Mouse (Mus musculus) MEL (cell line): ENCODE results near the gene Nfat5. TPM values are rescaled to one million over a fixed set of nuclear protein-coding genes. Genes with fewer than 3 reads are reported as not detected.

Source experiments
- DNase-seq: peaks from one replicate; pipeline ENCODE4 v3.0.0; 2011; ENCODE audit warnings: low read depth, low spot score
- H3K27ac ChIP-seq: 2 replicates; pipeline ENCODE4 v1.5.1; 2012; ENCODE audit warnings: low read depth, mild to moderate bottlenecking, control low read depth, low read length, moderate library complexity; ENCODE audit not compliant: control insufficient read depth
- H3K27me3 ChIP-seq, 2 experiments: fragments of 150-350 bp in 1 of 2; sonication (generic) in 1 of 2; 2 replicates each; pipeline ENCODE4 v1.6.1; 2012; ENCODE audit warnings: low read length in 2 of 2, mild to moderate bottlenecking in 2 of 2, improper control_type of control experiment in 1 of 2, moderate library complexity in 1 of 2; ENCODE audit not compliant: insufficient read depth in 2 of 2, control insufficient read depth in 1 of 2
- H3K36me3 ChIP-seq, 2 experiments: 2 replicates each; pipeline ENCODE4 v1.6.1; 2012 to 2014; ENCODE audit warnings: low read length in 2 of 2, improper control_type of control experiment in 1 of 2, inconsistent platforms in 1 of 2, mild to moderate bottlenecking in 1 of 2; ENCODE audit not compliant: insufficient read depth in 2 of 2, control insufficient read depth in 1 of 2
- H3K4me1 ChIP-seq, 2 experiments: fragments of 150-350 bp in 1 of 2; sonication (generic) in 1 of 2; 2 replicates each; pipeline ENCODE4 v1.6.1; 2012; ENCODE audit warnings: low read length in 2 of 2, improper control_type of control experiment in 1 of 2, mild to moderate bottlenecking in 1 of 2; ENCODE audit not compliant: insufficient read depth in 2 of 2, control insufficient read depth in 1 of 2
- H3K4me3 ChIP-seq, 2 experiments: fragments of 150-350 bp in 1 of 2; sonication (generic) in 1 of 2; 2 replicates each; pipeline ENCODE4 v1.5.1; 2012; ENCODE audit warnings: low read depth in 2 of 2, low read length in 2 of 2, mild to moderate bottlenecking in 2 of 2, moderate library complexity in 2 of 2, control low read depth in 1 of 2, improper control_type of control experiment in 1 of 2; ENCODE audit not compliant: control insufficient read depth in 1 of 2, insufficient read depth in 1 of 2
- H3K79me2 ChIP-seq: 2 replicates; pipeline ENCODE4 v1.6.1; 2012; ENCODE audit warnings: mild to moderate bottlenecking, low read length, moderate library complexity; ENCODE audit not compliant: control insufficient read depth, poor library complexity, insufficient read depth
- H3K9ac ChIP-seq: 2 replicates; pipeline ENCODE4 v1.6.1; 2012; ENCODE audit warnings: low read depth, mild to moderate bottlenecking, control low read depth, low read length, moderate library complexity; ENCODE audit not compliant: control insufficient read depth, poor library complexity, severe bottlenecking
- H3K9me3 ChIP-seq: fragments of 150-350 bp; sonication (generic); replicated peaks from 2 replicates; pipeline ENCODE4 v1.6.1; 2012; ENCODE audit warnings: mild to moderate bottlenecking, low read length, improper control_type of control experiment, moderate library complexity; ENCODE audit not compliant: insufficient read depth
- CHD1 ChIP-seq: IDR thresholded peaks from 2 replicates; pipeline ENCODE4 v1.6.1; 2012; ENCODE audit warnings: low read depth, mild to moderate bottlenecking, inconsistent platforms, low read length, improper control_type of control experiment
- CHD2 ChIP-seq: IDR thresholded peaks from 2 replicates; pipeline ENCODE4 v1.6.1; 2011; ENCODE audit warnings: low read length, improper control_type of control experiment
- E2F4 ChIP-seq: IDR thresholded peaks from 2 replicates; pipeline ENCODE4 v1.6.1; 2011; ENCODE audit warnings: low read depth, low read length, improper control_type of control experiment, borderline replicate concordance
- ELF1 ChIP-seq: IDR thresholded peaks from 2 replicates; pipeline ENCODE4 v1.6.1; 2014; ENCODE audit warnings: low read depth, mild to moderate bottlenecking, inconsistent platforms, low read length, improper control_type of control experiment, moderate library complexity
- EP300 ChIP-seq, 2 experiments: IDR thresholded peaks; 2 replicates each; pipeline ENCODE4 v1.6.1; 2011; ENCODE audit warnings: improper control_type of control experiment in 2 of 2, low read length in 2 of 2, low read depth in 1 of 2, mild to moderate bottlenecking in 1 of 2
- ETS1 ChIP-seq: IDR thresholded peaks from 2 replicates; pipeline ENCODE4 v1.6.1; 2012; ENCODE audit warnings: low read depth, mild to moderate bottlenecking, inconsistent platforms, low read length, improper control_type of control experiment, moderate library complexity
- JUND ChIP-seq: IDR thresholded peaks from 2 replicates; pipeline ENCODE4 v1.6.1; 2011; ENCODE audit warnings: low read depth, mild to moderate bottlenecking, improper control_type of control experiment, low read length
- KAT2A ChIP-seq: conservative IDR thresholded peaks from 2 replicates; pipeline ENCODE4 v1.6.1; 2012; ENCODE audit warnings: low read depth, low read length, improper control_type of control experiment, inconsistent platforms
- MAX ChIP-seq: IDR thresholded peaks from 2 replicates; pipeline ENCODE4 v1.6.1; 2011; ENCODE audit warnings: low read length, improper control_type of control experiment
- MAZ ChIP-seq: IDR thresholded peaks from 2 replicates; pipeline ENCODE4 v1.6.1; 2012; ENCODE audit warnings: low read depth, mild to moderate bottlenecking, inconsistent platforms, low read length, improper control_type of control experiment
- MYB ChIP-seq: IDR thresholded peaks from 2 replicates; pipeline ENCODE4 v1.6.1; 2011; ENCODE audit warnings: mild to moderate bottlenecking, low read depth, low read length, improper control_type of control experiment
- MYC ChIP-seq: IDR thresholded peaks from 2 replicates; pipeline ENCODE4 v1.6.1; 2011; ENCODE audit warnings: low read depth, mild to moderate bottlenecking, low read length, improper control_type of control experiment, moderate library complexity
- NELFE ChIP-seq: IDR thresholded peaks from 2 replicates; pipeline ENCODE4 v1.6.1; 2011; ENCODE audit warnings: low read depth, low read length, improper control_type of control experiment
- NRF1 ChIP-seq: IDR thresholded peaks from 2 replicates; pipeline ENCODE4 v1.6.1; 2014; ENCODE audit warnings: low read depth, mild to moderate bottlenecking, inconsistent platforms, low read length, improper control_type of control experiment, moderate library complexity; ENCODE audit not compliant: poor library complexity, insufficient read depth, severe bottlenecking
- POLR2A ChIP-seq, 2 experiments: IDR thresholded peaks; 2 replicates each; pipeline ENCODE4 v1.6.1; 2011 to 2012; ENCODE audit warnings: low read length in 2 of 2, mild to moderate bottlenecking in 2 of 2, control low read depth in 1 of 2, improper control_type of control experiment in 1 of 2, low read depth in 1 of 2, moderate library complexity in 1 of 2; ENCODE audit not compliant: control insufficient read depth in 1 of 2, insufficient read depth in 1 of 2, poor library complexity in 1 of 2
- RCOR1 ChIP-seq: IDR thresholded peaks from 2 replicates; pipeline ENCODE4 v1.6.1; 2012; ENCODE audit warnings: low read depth, mild to moderate bottlenecking, inconsistent platforms, low read length, improper control_type of control experiment
- SIN3A ChIP-seq: IDR thresholded peaks from 2 replicates; pipeline ENCODE4 v1.6.1; 2012; ENCODE audit warnings: low read length, improper control_type of control experiment, inconsistent platforms
- SMC3 ChIP-seq: IDR thresholded peaks from 2 replicates; pipeline ENCODE4 v1.6.1; 2011; ENCODE audit warnings: low read depth, low read length, improper control_type of control experiment
- TBP ChIP-seq: IDR thresholded peaks from 2 replicates; pipeline ENCODE4 v1.8.0; 2011; ENCODE audit warnings: low read depth, low read length, improper control_type of control experiment
- TCF12 ChIP-seq: IDR thresholded peaks from 2 replicates; pipeline ENCODE4 v1.6.1; 2014; ENCODE audit warnings: low read depth, mild to moderate bottlenecking, inconsistent platforms, low read length, improper control_type of control experiment, moderate library complexity
- UBTF ChIP-seq: IDR thresholded peaks from 2 replicates; pipeline ENCODE4 v1.6.1; 2012; ENCODE audit warnings: low read depth, mild to moderate bottlenecking, inconsistent platforms, low read length, improper control_type of control experiment, moderate library complexity, borderline replicate concordance; ENCODE audit not compliant: insufficient read depth
- USF1 ChIP-seq: IDR thresholded peaks from 2 replicates; pipeline ENCODE4 v1.6.1; 2014; ENCODE audit warnings: low read depth, mild to moderate bottlenecking, inconsistent platforms, low read length, improper control_type of control experiment, moderate library complexity
- USF2 ChIP-seq, 2 experiments: IDR thresholded peaks; 2 replicates each; pipeline ENCODE4 v1.6.1; 2011 to 2012; ENCODE audit warnings: improper control_type of control experiment in 2 of 2, low read length in 2 of 2, borderline replicate concordance in 1 of 2, inconsistent platforms in 1 of 2, low read depth in 1 of 2, mild to moderate bottlenecking in 1 of 2; ENCODE audit not compliant: insufficient read depth in 1 of 2
- ZC3H11A ChIP-seq: IDR thresholded peaks from 2 replicates; pipeline ENCODE4 v1.6.1; 2012; ENCODE audit warnings: low read depth, mild to moderate bottlenecking, inconsistent platforms, low read length, improper control_type of control experiment
- ZKSCAN1 ChIP-seq: IDR thresholded peaks from 2 replicates; pipeline ENCODE4 v1.6.1; 2012; ENCODE audit warnings: low read depth, mild to moderate bottlenecking, inconsistent platforms, low read length, improper control_type of control experiment, moderate library complexity
- ZMIZ1 ChIP-seq: IDR thresholded peaks from 2 replicates; pipeline ENCODE4 v1.6.1; 2012; ENCODE audit warnings: low read depth, mild to moderate bottlenecking, inconsistent platforms, low read length, improper control_type of control experiment, moderate library complexity
- polyA plus RNA-seq, 2 experiments: library from polyadenylated mRNA; stranded (reverse) in 1 of 2; unstranded in 1 of 2; fragments of >175 nt in 1 of 2; fragments of >200 nt in 1 of 2; gene quantifications; 2 replicates each; pipeline versions ENCODE4 v1.2.1 to v1.2.4; 2012; ENCODE audit warnings: low replicate concordance in 2 of 2, low read depth in 1 of 2; ENCODE audit not compliant: insufficient read length in 2 of 2, insufficient read depth in 1 of 2, missing spikeins in 1 of 2
- total RNA-seq: library from RNA; depleted of rRNA; stranded (reverse); fragments of 300-350 nt; gene quantifications from 2 replicates; pipeline ENCODE4 v1.2.3, GENCODE M21; 2012

Nfat5 gene
- total and polyA plus RNA-seq, 3 experiments, result 4.2 to 11.3 TPM; not detected in 1

DNA sequence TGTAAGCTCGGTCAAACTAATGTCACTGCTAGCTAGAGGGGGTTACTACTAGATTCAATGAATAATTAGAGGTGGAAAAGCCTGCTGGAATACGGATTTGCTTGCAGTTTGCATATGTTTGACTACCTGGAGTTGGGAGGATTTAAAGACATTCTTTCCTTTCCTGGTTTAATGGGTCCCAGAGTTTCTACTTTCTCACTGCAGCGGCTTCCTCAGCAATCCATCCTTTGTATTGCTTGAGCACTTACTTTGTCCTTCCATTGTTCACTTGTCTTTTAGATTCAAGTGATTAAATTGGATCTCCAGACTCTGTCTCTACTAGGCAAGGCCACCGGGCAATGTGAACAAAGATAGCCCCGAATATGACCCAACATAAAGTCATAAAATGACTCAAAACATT lies 5.7 kb upstream of the Nfat5 start:
- Histone ChIP-seq H3K4me1 (peaks cover 4 to 7% of the 10 kb centered on the region in 2 experiments; a peak in 2 of 4 replicates), H3K4me3 (no peak overlapping the region), H3K36me3 (peaks cover 0 to 7% of the 10 kb centered on the region in 2 experiments; a peak in 2 of 4 replicates), H3K27ac (no peak overlapping the region), H3K9me3 (no peaks in the 10 kb centered on the region), H3K79me2 (no peaks in the 10 kb centered on the region), H3K27me3 (no peaks in the 10 kb centered on the region), H3K9ac (no peak overlapping the region)
- DNase-seq, result no peak
- TF ChIP-seq USF1 (no peak), NELFE (no peak), ELF1 (no peak), TCF12 (no peak), E2F4 (no peak), MYB (no peak), TBP (no peak), POLR2A (IDR thresholded peaks at IDR 0.05; ENCODE audit: control insufficient read depth in 1 of 2, insufficient read depth in 1 of 2, low read depth in 1 of 2, low read length in 2 of 2, poor library complexity in 1 of 2) (no peak), ZKSCAN1 (no peak), MAX (no peak), CHD2 (no peak), RCOR1 (no peak), SMC3 (no peak), MAZ (no peak), UBTF (no peak), USF2 (IDR thresholded peaks at IDR 0.05; ENCODE audit: borderline replicate concordance in 1 of 2, insufficient read depth in 1 of 2, low read depth in 1 of 2, low read length in 2 of 2) (no peak), EP300 (IDR thresholded peaks at IDR 0.05; ENCODE audit: low read depth in 1 of 2, low read length in 2 of 2) (no peak), NRF1 (no peak), SIN3A (no peak)

DNA sequence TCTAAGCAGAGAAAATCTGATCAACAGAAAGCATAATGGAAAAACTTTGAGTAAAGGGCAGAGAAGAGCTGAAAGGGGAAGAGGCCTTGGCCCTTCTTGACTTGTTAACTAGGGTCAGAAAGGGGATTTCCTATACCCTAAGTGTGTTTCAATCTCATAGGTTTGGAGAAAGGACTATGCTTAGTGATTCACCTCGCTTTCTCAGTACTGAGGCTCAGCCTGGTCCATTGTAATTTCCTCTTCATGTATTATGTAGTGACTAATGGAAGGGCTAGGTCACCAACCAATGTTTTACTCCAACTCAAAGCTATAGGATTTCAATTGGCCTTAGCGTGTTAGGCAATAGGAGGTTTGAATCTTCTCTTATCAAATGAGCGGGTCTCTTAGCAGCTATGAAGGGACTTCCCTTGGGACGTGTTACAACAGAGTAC lies 2.1 kb upstream of the Nfat5 start:
- no peak for DNase-seq
- Histone ChIP-seq H3K79me2 (peaks cover 13% of the 10 kb centered on the region), H3K9ac (no peak overlapping the region), H3K9me3 (no peaks in the 10 kb centered on the region), H3K36me3 (peaks cover 0 to 14% of the 10 kb centered on the region in 2 experiments; a peak in 2 of 4 replicates), H3K27me3 (no peaks in the 10 kb centered on the region), H3K27ac (no peak overlapping the region), H3K4me3 (no peak overlapping the region), H3K4me1 (peaks cover 0 to 6% of the 10 kb centered on the region in 2 experiments; a peak in 1 of 4 replicates)
- TF ChIP-seq CHD1, result no peak
- no peak for TF ChIP-seq KAT2A
- no peak for TF ChIP-seq TBP
- no peak for TF ChIP-seq MYC
- TF ChIP-seq TCF12, result no peak
- TF ChIP-seq ELF1, result no peak
- no peak for TF ChIP-seq ZC3H11A
- TF ChIP-seq ETS1, result no peak
- no peak for TF ChIP-seq EP300 (IDR thresholded peaks at IDR 0.05; ENCODE audit: low read depth in 1 of 2, low read length in 2 of 2)
- no peak for TF ChIP-seq UBTF
- TF ChIP-seq USF2 (IDR thresholded peaks at IDR 0.05; ENCODE audit: borderline replicate concordance in 1 of 2, insufficient read depth in 1 of 2, low read depth in 1 of 2, low read length in 2 of 2), result no peak
- TF ChIP-seq ZMIZ1, result no peak
- TF ChIP-seq JUND, result no peak
